Mouse (Mus musculus) liver, postnatal 0 days (tissue): ENCODE data around the gene 4933414I15Rik.
A peak's percentile ranks its signal among the peaks of the same experiment; 100 is the strongest.

Experiments
- CTCF ChIP-seq: sonication (generic); IDR thresholded peaks from 2 replicates; pipeline ENCODE4 v1.5.1; 2016; ENCODE audit warnings: antibody characterized with exemption, low read depth
- EP300 ChIP-seq: IDR thresholded peaks from 2 replicates; pipeline ENCODE4 v1.6.1; 2016; ENCODE audit warnings: antibody characterized with exemption, low read depth, mild to moderate bottlenecking

DNA sequence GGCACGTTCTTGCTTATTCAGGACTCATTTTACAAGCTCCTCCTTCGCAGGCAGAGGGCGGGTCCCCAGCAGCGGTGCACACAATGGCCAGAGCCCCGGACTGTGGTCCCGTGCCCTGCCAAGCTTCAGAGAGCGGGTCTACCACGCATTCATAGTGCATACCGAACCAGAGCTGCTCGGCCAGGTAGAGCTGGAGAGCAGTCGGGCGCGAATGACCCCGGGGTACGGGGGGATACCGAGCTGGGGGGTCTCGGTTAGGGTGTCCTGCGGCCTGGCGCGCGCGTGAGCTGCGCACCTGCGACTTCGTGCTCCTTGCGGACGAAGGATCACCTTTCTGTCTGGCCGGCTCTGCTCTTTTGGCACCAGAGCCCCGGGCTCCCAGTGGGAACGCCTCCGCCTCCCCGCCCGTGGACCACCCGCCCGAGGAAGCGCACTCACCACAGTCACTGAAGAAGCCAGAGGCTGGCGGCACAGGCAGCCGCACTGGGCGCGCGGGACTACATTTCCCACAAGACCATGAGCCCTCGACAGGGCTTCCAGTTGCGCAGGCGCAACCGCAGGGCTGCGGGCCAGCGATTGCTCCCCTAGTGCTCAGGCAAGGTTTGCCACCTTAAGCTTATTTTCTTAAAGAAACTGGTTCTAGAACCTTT is 27.8 kb downstream of the 4933414I15Rik start, which contains the start of gene Zfp2:
- TF ChIP-seq CTCF: peak; percentile 61
- no peak for TF ChIP-seq EP300
